Mouse (Mus musculus) midbrain, embryonic 11.5 days (tissue): ENCODE data around the gene Iqschfp. TPM values are rescaled to one million over a fixed set of nuclear protein-coding genes. Genes with fewer than 3 reads are reported as not detected.
A peak's percentile ranks its signal among the peaks of the same experiment; 100 is the strongest.

Experiments
- ATAC-seq: fragments of 200-750 bp; cut with Nextera tagmentation; 2 replicates; pipeline ENCODE4 v1.8.0; 2017; ENCODE audit warnings: moderate TSS enrichment, moderate library complexity; ENCODE audit not compliant: low FRiP score
- DNase-seq: peaks from one replicate; pipeline ENCODE4 v3.0.0; 2015; ENCODE audit warnings: low spot score; ENCODE audit errors: missing footprints
- H3K27ac ChIP-seq: fragments of 300-500 bp; sonication (generic); 2 replicates; pipeline ENCODE4 v1.5.1; 2014; ENCODE audit warnings: low read depth, low read length
- H3K27me3 ChIP-seq: fragments of 300-500 bp; sonication (generic); 2 replicates; pipeline ENCODE4 v1.6.1; 2014; ENCODE audit warnings: mild to moderate bottlenecking, low read length, moderate library complexity, mixed read lengths; ENCODE audit not compliant: control insufficient read depth, insufficient read depth
- H3K36me3 ChIP-seq: fragments of 300-500 bp; sonication (generic); 2 replicates; pipeline ENCODE4 v1.6.1; 2014; ENCODE audit warnings: mild to moderate bottlenecking, low read length, moderate library complexity, mixed read lengths; ENCODE audit not compliant: control insufficient read depth, insufficient read depth
- H3K4me1 ChIP-seq: fragments of 300-500 bp; sonication (generic); 2 replicates; pipeline ENCODE4 v1.6.1; 2014; ENCODE audit warnings: low read length; ENCODE audit not compliant: control insufficient read depth, insufficient read depth
- H3K4me2 ChIP-seq: fragments of 300-500 bp; sonication (generic); 2 replicates; pipeline ENCODE4 v1.6.1; 2014; ENCODE audit warnings: mild to moderate bottlenecking, moderate library complexity
- H3K4me3 ChIP-seq: fragments of 300-500 bp; sonication (generic); 2 replicates; pipeline ENCODE4 v1.5.1; 2014; ENCODE audit warnings: low read depth, low read length
- H3K9ac ChIP-seq: fragments of 300-500 bp; sonication (generic); 2 replicates; pipeline ENCODE4 v1.6.1; 2014; ENCODE audit warnings: low read length
- H3K9me3 ChIP-seq: fragments of 300-500 bp; sonication (generic); 2 replicates; pipeline ENCODE4 v1.6.1; 2016; ENCODE audit warnings: low read length; ENCODE audit not compliant: control insufficient read depth
- WGBS: fragments of 180-500 bp; shearing (Covaris S2); extraction: QIAGEN DNeasy Blood & Tissue Kit; methylation state at CpG from one replicate; pipeline ENCODE4 v1.1.7; 2014; 5-methylcytosine and 5-hydroxymethylcytosine counted together
- polyA plus RNA-seq: library from polyadenylated mRNA; unstranded; fragments of >200 nt; fragmentation: Nextera tagmentation; extraction: Ambion mirVana; gene quantifications from 2 replicates; pipeline ENCODE4 v1.2.1, GENCODE M21; 2014

Gene Iqschfp
- polyA plus RNA-seq, 1 experiment from 2014 or later = 2.6 TPM

DNA sequence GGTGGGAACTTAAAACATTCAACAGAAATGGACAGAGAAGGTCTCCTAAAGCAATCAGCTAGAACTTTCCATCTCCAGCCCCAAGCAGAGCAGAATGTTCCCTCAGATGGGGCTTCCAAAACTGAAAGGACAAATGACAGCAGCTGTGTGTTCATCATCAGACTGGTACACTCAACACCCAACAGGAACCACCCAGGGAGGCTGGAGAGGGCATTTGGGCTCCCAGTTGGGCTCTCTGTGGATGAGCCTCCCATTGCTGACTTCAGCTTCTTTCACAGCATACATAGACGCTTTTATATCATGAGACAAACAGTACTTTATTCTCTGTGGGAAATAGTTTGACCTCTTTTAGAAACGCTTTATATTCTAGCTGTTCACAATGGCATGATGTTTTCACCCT, 464.5 kb downstream of the Iqschfp start:
- peak; percentile 14 for DNase-seq
- WGBS = 91% methylated on average over 2 of the region's 2 CpGs
- Histone ChIP-seq H3K4me1 (no peaks in the 10 kb centered on the region), H3K9me3 (no peaks in the 10 kb centered on the region; the same call in 1 of the 2 replicates), H3K4me3 (no peak overlapping the region), H3K36me3 (no peaks in the 10 kb centered on the region), H3K27me3 (no peaks in the 10 kb centered on the region), H3K4me2 (no peak overlapping the region), H3K9ac (no peak overlapping the region), H3K27ac (no peak overlapping the region)
- ATAC-seq = no peak

DNA sequence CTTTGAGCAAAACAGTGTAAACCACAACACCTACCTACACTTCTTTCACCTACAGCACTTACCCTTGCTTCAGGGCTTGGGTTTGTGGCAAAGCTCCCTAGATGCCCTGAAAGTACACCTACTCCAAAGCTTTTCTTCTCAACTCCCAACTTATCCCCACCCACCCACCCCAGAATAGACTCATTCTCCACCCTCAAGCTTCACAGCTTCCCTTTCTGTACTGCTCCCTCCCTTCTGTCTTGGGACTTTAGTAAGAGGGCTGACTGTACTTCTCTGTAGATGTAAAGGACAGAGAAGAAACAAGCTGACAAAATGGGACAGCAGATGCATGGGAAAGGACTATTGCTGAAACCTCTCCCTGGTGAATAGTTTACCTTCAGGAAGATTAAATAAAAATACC, 476.0 kb downstream of the Iqschfp start:
- Histone ChIP-seq H3K27me3 (no peaks in the 10 kb centered on the region), H3K9ac (no peak overlapping the region), H3K4me1 (no peaks in the 10 kb centered on the region), H3K4me3 (no peak overlapping the region), H3K4me2 (no peak overlapping the region), H3K36me3 (no peaks in the 10 kb centered on the region), H3K27ac (no peak overlapping the region), H3K9me3 (no peaks in the 10 kb centered on the region)
- DNase-seq (no peak), ATAC-seq (no peak)

DNA sequence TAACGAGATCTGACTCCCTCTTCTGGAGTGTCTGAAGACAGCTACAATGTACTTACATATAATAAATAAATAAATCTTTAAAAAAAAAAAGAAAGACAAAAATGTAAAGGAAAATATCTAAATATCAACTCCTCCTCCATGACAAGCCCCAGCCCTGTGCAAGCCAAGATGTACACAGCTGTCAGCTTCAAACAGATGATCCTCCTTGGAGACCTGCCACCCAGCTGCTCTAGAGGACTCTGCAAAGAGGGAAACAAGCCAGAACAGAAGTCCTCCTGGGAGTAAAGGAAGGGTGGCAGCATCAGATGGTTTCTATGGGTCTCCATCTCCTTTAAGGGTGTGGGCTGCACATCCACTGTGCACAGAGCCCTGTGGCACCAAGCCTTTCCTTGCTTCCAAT, 480.9 kb downstream of the Iqschfp start:
- WGBS = no CpG with 5 or more reads among the region's 1 CpGs
- no peak overlapping the region for H3K27ac ChIP-seq
- no peak overlapping the region for H3K9ac ChIP-seq
- H3K4me3 ChIP-seq = no peak overlapping the region
- no peaks in the 10 kb centered on the region for H3K9me3 ChIP-seq
- H3K36me3 ChIP-seq = no peaks in the 10 kb centered on the region
- H3K27me3 ChIP-seq = no peaks in the 10 kb centered on the region
- H3K4me2 ChIP-seq = no peak overlapping the region
- ATAC-seq = no peak
- no peaks in the 10 kb centered on the region for H3K4me1 ChIP-seq
- DNase-seq = no peak

DNA sequence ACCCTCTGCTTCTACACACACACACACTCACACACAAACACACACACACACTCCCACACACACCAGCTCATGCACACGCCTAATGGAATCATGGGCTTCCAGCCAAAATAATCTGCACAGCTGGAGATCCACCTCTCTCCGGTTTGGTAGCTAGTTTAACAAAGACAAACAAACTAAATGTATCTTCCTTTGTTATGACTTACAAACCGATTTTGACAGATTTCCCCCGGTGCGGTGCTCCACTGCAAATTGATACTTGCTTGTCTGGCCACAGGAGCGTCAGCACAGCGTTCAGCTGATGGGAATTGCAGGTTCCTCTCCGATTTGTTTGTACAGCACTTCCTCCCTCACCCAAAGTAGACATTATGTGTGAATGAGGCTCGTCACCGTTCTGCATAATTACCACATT, 483.1 kb downstream of the Iqschfp start:
- Histone ChIP-seq H3K27ac (no peak overlapping the region), H3K9me3 (no peaks in the 10 kb centered on the region), H3K27me3 (no peaks in the 10 kb centered on the region), H3K4me3 (no peak overlapping the region), H3K4me2 (no peak overlapping the region), H3K4me1 (no peaks in the 10 kb centered on the region), H3K9ac (no peak overlapping the region), H3K36me3 (no peaks in the 10 kb centered on the region)
- DNase-seq (no peak), ATAC-seq (no peak)
- WGBS = 69% methylated on average over 10 of the region's 10 CpGs

DNA sequence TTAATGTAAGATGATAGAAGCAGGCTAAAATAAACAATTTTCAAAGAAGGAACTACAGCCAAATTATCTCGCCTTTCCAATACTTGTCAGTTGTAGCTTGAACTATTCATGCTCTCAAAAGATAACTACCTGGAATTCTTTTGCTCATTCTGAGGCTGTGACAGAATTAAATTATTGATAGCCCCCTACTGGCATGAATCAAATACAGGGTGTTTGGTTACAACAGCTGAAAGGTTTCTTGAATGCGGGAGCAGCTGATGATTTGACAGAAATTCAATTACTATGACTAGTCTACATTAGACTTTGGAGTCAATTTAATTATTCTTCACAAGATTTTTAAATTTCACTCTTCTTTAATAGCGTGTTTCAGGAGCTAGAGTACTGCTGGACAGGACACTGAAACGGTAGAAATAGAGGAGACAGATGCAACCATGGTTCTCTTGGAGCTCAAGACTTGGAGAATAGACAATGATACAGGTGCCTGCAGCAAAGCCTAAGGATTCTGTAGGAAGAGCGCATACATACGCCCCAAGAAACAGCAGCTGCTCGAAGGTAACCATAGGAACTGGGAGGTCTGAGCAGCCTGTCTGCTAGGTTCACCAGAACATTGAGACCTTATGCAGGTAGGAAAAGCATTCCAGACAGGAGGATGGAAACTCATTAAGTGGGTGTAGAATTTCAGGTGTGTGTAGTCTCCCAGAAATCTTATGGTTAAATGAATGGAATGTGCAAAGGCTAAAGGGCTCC, 485.6 kb downstream of the Iqschfp start:
- Histone ChIP-seq H3K4me3 (no peak overlapping the region), H3K36me3 (no peaks in the 10 kb centered on the region), H3K27me3 (no peaks in the 10 kb centered on the region), H3K4me2 (no peak overlapping the region), H3K27ac (no peak overlapping the region), H3K9ac (no peak overlapping the region), H3K4me1 (no peaks in the 10 kb centered on the region), H3K9me3 (no peaks in the 10 kb centered on the region)
- DNase-seq (no peak), ATAC-seq (no peak)
- 82% methylated on average over 7 of the region's 7 CpGs for WGBS

DNA sequence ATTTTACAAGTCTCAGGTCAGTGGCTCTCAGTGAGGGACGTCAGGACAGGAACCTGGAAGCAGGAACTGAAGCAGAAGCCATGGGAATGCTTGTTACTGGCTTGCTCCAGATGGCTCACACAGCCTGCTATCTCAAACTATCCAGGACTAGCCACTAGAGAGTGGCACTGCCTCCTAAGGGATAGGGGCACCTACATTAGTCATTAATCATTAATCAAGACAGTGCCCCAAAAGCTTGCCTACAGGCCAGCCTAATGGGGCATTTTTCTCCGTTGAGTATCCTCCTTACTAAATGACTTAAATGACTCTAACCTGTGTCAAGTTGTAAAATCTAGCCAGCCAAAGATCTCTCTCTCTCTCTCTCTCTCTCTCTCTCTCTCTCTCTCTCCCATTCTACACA, 486.8 kb downstream of the Iqschfp start:
- H3K36me3 ChIP-seq = no peaks in the 10 kb centered on the region
- no peak overlapping the region for H3K9ac ChIP-seq
- 94% methylated on average over 2 of the region's 2 CpGs for WGBS
- ATAC-seq (no peak), DNase-seq (no peak)
- H3K27me3 ChIP-seq = no peaks in the 10 kb centered on the region
- no peak overlapping the region for H3K4me2 ChIP-seq
- H3K4me3 ChIP-seq = no peak overlapping the region
- H3K27ac ChIP-seq = no peak overlapping the region
- H3K4me1 ChIP-seq = no peaks in the 10 kb centered on the region
- H3K9me3 ChIP-seq = no peaks in the 10 kb centered on the region

DNA sequence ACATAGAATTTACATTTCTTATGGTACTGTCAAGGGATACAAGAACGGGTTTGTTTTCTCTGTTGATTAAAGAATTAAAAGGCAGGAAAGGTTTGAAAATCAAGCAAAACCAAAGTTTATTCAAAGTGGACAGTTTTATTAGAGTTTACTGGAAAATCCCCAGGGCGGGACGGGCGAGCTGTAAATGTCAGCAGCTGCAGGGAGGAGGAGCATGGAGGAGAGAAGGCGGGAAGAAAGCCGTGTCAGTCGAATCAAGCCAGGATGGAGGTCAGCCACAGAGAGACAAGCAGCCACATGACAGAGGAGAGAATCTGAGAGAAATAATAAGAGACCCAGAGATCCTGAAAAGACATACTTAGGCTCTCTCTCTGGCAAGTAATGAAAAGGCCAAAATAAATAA, 487.2 kb downstream of the Iqschfp start:
- DNase-seq = no peak
- no peak for ATAC-seq
- H3K9ac ChIP-seq = no peak overlapping the region
- H3K27me3 ChIP-seq = no peaks in the 10 kb centered on the region
- WGBS = 70% methylated on average over 7 of the region's 7 CpGs
- H3K27ac ChIP-seq = no peak overlapping the region
- H3K4me3 ChIP-seq = no peak overlapping the region
- H3K9me3 ChIP-seq = no peaks in the 10 kb centered on the region
- no peaks in the 10 kb centered on the region for H3K36me3 ChIP-seq
- no peaks in the 10 kb centered on the region for H3K4me1 ChIP-seq
- H3K4me2 ChIP-seq = no peak overlapping the region

DNA sequence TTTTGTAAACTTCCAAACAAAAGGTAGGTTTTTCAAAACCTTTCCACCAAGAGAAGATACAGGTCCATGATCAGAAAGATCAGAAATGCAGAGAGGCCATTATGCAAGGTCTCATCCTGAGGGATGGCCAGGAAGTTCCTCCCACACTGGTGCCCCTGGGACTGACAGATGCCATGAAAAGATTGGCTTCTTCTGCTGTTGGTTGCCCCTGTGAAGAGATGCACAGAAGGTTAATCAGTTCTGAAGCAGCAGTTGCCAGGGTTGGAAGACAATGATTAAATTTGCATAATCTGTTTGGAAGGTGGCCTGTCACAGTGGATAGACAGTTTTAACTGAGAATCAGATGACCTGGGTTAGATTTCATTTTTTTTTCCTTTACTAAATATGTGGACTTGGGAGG, 491.6 kb downstream of the Iqschfp start:
- Histone ChIP-seq H3K27ac (no peak overlapping the region), H3K9me3 (no peaks in the 10 kb centered on the region), H3K27me3 (no peaks in the 10 kb centered on the region), H3K4me3 (no peak overlapping the region), H3K36me3 (no peaks in the 10 kb centered on the region), H3K9ac (no peak overlapping the region), H3K4me2 (no peak overlapping the region), H3K4me1 (no peaks in the 10 kb centered on the region)
- ATAC-seq (peak; percentile 73), DNase-seq (no peak)

DNA sequence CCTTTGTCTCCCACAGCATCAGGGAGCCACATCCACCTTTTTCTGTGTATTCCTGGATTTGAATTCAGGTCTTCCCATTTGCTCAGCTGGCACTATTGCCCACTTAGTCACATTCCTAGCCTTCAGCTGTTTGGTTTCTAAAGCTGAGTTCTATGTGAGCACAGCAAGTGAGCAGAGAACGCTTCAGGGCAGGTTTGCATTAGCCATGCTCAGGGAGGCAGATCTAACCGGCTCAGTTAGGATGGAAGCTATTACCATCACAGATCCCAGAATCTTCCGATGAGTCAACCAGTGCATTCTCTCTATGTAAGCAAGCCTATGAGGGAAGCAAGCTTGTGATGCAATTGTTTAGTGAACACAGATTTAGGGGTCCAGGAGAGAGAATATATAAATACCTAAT, 493.5 kb downstream of the Iqschfp start:
- H3K9ac ChIP-seq = no peak overlapping the region
- 83% methylated on average over 3 of the region's 3 CpGs for WGBS
- no peak overlapping the region for H3K4me3 ChIP-seq
- no peaks in the 10 kb centered on the region for H3K27me3 ChIP-seq
- H3K27ac ChIP-seq = no peak overlapping the region
- DNase-seq (no peak), ATAC-seq (no peak)
- H3K4me1 ChIP-seq = no peaks in the 10 kb centered on the region
- no peaks in the 10 kb centered on the region for H3K9me3 ChIP-seq
- H3K4me2 ChIP-seq = no peak overlapping the region
- no peaks in the 10 kb centered on the region for H3K36me3 ChIP-seq
